Mouse (Mus musculus): Measurements from ENCODE around the gene Cacna1e.

DNA sequence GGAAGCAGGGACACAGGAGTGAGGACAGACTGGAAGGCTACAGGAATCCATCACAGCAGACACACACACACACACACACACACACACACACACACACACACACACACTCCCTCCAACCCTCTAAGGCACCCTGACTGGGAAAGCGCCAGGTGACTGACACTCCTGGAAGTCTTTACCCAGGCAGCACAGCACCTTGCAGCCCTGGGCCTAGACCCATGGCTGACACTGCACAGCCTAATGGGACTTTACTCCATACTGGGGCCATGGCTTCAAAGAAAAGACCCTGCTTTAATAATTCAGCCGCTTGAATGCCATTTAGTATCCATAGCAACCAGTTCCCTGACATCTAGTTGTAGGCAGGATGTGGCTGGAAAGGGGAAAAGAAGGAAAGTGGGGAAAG lies 2.3 kb upstream of the Cacna1e start:
- TF ChIP-seq POLR2A (IDR thresholded peaks at IDR 0.05; ENCODE audit: low read depth, low read length) (no peak), CTCF (conservative IDR thresholded peaks at IDR 0.05; ENCODE audit: insufficient read depth, insufficient read length, low read depth, low read length) (no peak)
